ENCODE assay signal across 12 mouse cellular contexts in the genomic region with DNA sequence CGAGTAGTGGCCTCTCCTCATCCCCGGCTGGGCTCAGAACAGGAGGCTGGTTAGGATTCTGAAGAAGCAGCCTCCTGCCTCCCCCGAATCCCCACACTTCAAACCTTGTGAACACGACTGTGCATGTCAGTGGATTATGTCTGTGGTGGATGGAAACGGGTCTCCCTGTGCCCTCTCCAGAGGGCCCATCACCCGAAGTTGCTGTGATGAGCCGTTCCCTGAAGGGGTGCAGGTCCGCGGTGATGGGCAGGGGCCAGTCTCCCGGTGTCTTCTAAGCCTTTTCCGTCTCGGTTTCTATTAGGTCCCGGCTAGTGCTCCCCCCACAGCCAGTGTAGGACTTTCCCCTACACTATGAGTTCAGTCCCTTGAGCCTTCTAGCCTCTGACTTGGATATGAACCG. TPM values are rescaled to one million over a fixed set of nuclear protein-coding genes. Genes with fewer than 3 reads are reported as not detected.
DNase-seq lines count a peak whose midpoint lies in the region; ATAC-seq and TF ChIP-seq lines count a peak whose summit lies in the region.
"Had no signal": no experiment of that assay in that cellular context is flagged by ENCODE, and none has a peak within 500 bp of the region (broad histone marks: within the 10 kb centered on the region; RNA-seq: fewer than 3 reads in every experiment).

No protein-coding gene starts in this region.

- H3K9ac ChIP-seq in forebrain, embryonic 11.5 days (ENCODE audit: low read length) = no peak overlapping the region
- H3K9ac ChIP-seq in liver, embryonic 11.5 days (ENCODE audit: low read depth, low read length) = no peak overlapping the region
- 0 out of 2 replicates have a peak overlapping the region, but pooled peaks have one; percentile 31 for H3K9ac ChIP-seq in forebrain, embryonic 15.5 days (replicated peaks)
- no peak overlapping the region for H3K9ac ChIP-seq in midbrain, postnatal 0 days (replicated peaks; ENCODE audit: low read length, poor library complexity, severe bottlenecking)

- no peaks in the 10 kb centered on the region for H3K9me3 ChIP-seq in forebrain, embryonic 10.5 days
- H3K9me3 ChIP-seq in forebrain, embryonic 11.5 days (ENCODE audit: control insufficient read depth, low read length) = no peaks in the 10 kb centered on the region
- no peaks in the 10 kb centered on the region for H3K9me3 ChIP-seq in liver, embryonic 11.5 days (ENCODE audit: control insufficient read depth, low read length)
- H3K9me3 ChIP-seq in forebrain, embryonic 15.5 days = no peaks in the 10 kb centered on the region
- no peaks in the 10 kb centered on the region for H3K9me3 ChIP-seq in midbrain, postnatal 0 days (ENCODE audit: low read length)

- no peak for TF ChIP-seq CTCF in midbrain, postnatal 0 days (IDR thresholded peaks at IDR 0.05)

- peaks cover 44% of the 10 kb centered on the region for H3K36me3 ChIP-seq in forebrain, embryonic 10.5 days (replicated peaks)
- no peaks in the 10 kb centered on the region; the same call in 1 of the 2 replicates for H3K36me3 ChIP-seq in forebrain, embryonic 11.5 days (ENCODE audit: control insufficient read depth, insufficient read depth, low read length)
- H3K36me3 ChIP-seq in liver, embryonic 11.5 days (ENCODE audit: control insufficient read depth, insufficient read depth, low read length) = peaks cover 15% of the 10 kb centered on the region
- peaks cover 28% of the 10 kb centered on the region for H3K36me3 ChIP-seq in forebrain, embryonic 15.5 days
- H3K36me3 ChIP-seq in midbrain, postnatal 0 days (ENCODE audit: insufficient read depth, low read length) = peaks cover 34% of the 10 kb centered on the region

- no peak for ATAC-seq in forebrain, embryonic 11.5 days (replicated peaks; ENCODE audit: low FRiP score)
- ATAC-seq in liver, embryonic 11.5 days (replicated peaks; ENCODE audit: low FRiP score) = no peak
- no peak for ATAC-seq in forebrain, embryonic 15.5 days (replicated peaks)
- no peak for ATAC-seq in midbrain, postnatal 0 days (ENCODE audit: low FRiP score)

- H3K27ac ChIP-seq in forebrain, embryonic 10.5 days = no peak overlapping the region
- no peak overlapping the region for H3K27ac ChIP-seq in forebrain, embryonic 11.5 days (ENCODE audit: low read depth, low read length)
- H3K27ac ChIP-seq in liver, embryonic 11.5 days (ENCODE audit: low read depth, low read length) = no peak overlapping the region
- no peak overlapping the region for H3K27ac ChIP-seq in forebrain, embryonic 15.5 days (replicated peaks)
- H3K27ac ChIP-seq in midbrain, postnatal 0 days (ENCODE audit: low read depth, low read length) = no peak overlapping the region

- no peak for DNase-seq in forebrain, embryonic 10.5 days (ENCODE audit: extremely low spot score, low spot score)
- DNase-seq in forebrain, embryonic 11.5 days (ENCODE audit: low spot score) = no peak
- DNase-seq in liver, embryonic 11.5 days (ENCODE audit: low spot score) = no peak
- no peak for DNase-seq in liver
- no peak for DNase-seq in midbrain, postnatal 0 days (ENCODE audit: low spot score)
- no peak for DNase-seq in cerebellum, postnatal 36 days
- no peak for DNase-seq in embryo, embryonic 9.5 days (ENCODE audit: extremely low spot score)
- DNase-seq: gastrocnemius, postnatal 36 days; kidney, postnatal 4 days had no signal

- no peak overlapping the region for H3K4me2 ChIP-seq in forebrain, embryonic 11.5 days (ENCODE audit: low read depth, low read length, severe bottlenecking)
- H3K4me2 ChIP-seq in liver, embryonic 11.5 days = peak overlapping the region; percentile 96
- peak overlapping the region; percentile 88; the same call in 1 of the 2 replicates for H3K4me2 ChIP-seq in forebrain, embryonic 15.5 days (replicated peaks)
- peak overlapping the region; percentile 85 for H3K4me2 ChIP-seq in midbrain, postnatal 0 days (ENCODE audit: low read depth, low read length, poor library complexity, severe bottlenecking)

- peaks cover 37% of the 10 kb centered on the region for H3K27me3 ChIP-seq in forebrain, embryonic 10.5 days (ENCODE audit: poor library complexity, severe bottlenecking)
- peaks cover 18% of the 10 kb centered on the region for H3K27me3 ChIP-seq in forebrain, embryonic 11.5 days (ENCODE audit: control insufficient read depth, insufficient read depth, low read length)
- H3K27me3 ChIP-seq in liver, embryonic 11.5 days (replicated peaks; ENCODE audit: control insufficient read depth, insufficient read depth, low read length) = peaks cover 2% of the 10 kb centered on the region; the same call in 1 of the 2 replicates
- H3K27me3 ChIP-seq in forebrain, embryonic 15.5 days = peaks cover 19% of the 10 kb centered on the region
- no peaks in the 10 kb centered on the region for H3K27me3 ChIP-seq in midbrain, postnatal 0 days (ENCODE audit: insufficient read depth, low read length)

- peaks cover 42% of the 10 kb centered on the region for H3K4me1 ChIP-seq in forebrain, embryonic 10.5 days
- H3K4me1 ChIP-seq in forebrain, embryonic 11.5 days (replicated peaks; ENCODE audit: control insufficient read depth, insufficient read depth, low read length) = peaks cover 11% of the 10 kb centered on the region
- H3K4me1 ChIP-seq in liver, embryonic 11.5 days (replicated peaks; ENCODE audit: control insufficient read depth, insufficient read depth, low read length) = peaks cover 18% of the 10 kb centered on the region
- peaks cover 24% of the 10 kb centered on the region for H3K4me1 ChIP-seq in forebrain, embryonic 15.5 days
- 0 out of 2 replicates have a peak, but pooled peaks cover 8% of the 10 kb centered on the region for H3K4me1 ChIP-seq in midbrain, postnatal 0 days (ENCODE audit: insufficient read depth, low read length)

- 90% methylated on average over 14 of the region's 14 CpGs for WGBS in forebrain, embryonic 10.5 days
- 85% methylated on average over 14 of the region's 14 CpGs for WGBS in forebrain, embryonic 11.5 days
- 83% methylated on average over 14 of the region's 14 CpGs for WGBS in liver, embryonic 11.5 days
- WGBS in forebrain, embryonic 15.5 days = 86% methylated on average over 14 of the region's 14 CpGs
- 81% methylated on average over 14 of the region's 14 CpGs for WGBS in midbrain, postnatal 0 days

- H3K4me3 ChIP-seq in forebrain, embryonic 10.5 days = peak overlapping the region; percentile 89; the same call in 1 of the 2 replicates
- no peak overlapping the region for H3K4me3 ChIP-seq in forebrain, embryonic 11.5 days (ENCODE audit: low read depth, low read length)
- peak overlapping the region; percentile 88; the same call in 1 of the 2 replicates for H3K4me3 ChIP-seq in liver, embryonic 11.5 days (ENCODE audit: low read depth, low read length)
- no peak overlapping the region for H3K4me3 ChIP-seq in forebrain, embryonic 15.5 days
- no peak overlapping the region for H3K4me3 ChIP-seq in midbrain, postnatal 0 days (ENCODE audit: low read depth, low read length)

RNA-seq across cellular contexts. Expression of gene Icmt, which starts 1.8 kb away (rescaled TPM):
- polyA plus RNA-seq in forebrain, embryonic 10.5 days (2016; fragmentation: Nextera tagmentation; extraction: Ambion mirVana) = 23.3 and 26.1 TPM in 2 replicates
- 22.1 and 23.6 TPM in 2 replicates for polyA plus RNA-seq in forebrain, embryonic 11.5 days (2014; fragmentation: Nextera tagmentation; extraction: Ambion mirVana)
- polyA plus RNA-seq in liver, embryonic 11.5 days (2014; fragmentation: Nextera tagmentation; extraction: Ambion mirVana) = 20.6 and 21.1 TPM in 2 replicates
- polyA plus RNA-seq in forebrain, embryonic 15.5 days (2015; fragmentation: Nextera tagmentation; extraction: Ambion mirVana) = 17.6 and 18.6 TPM in 2 replicates
- 34.6 and 38.9 TPM in 2 replicates for total RNA-seq in midbrain, postnatal 0 days (2014; rRNA removed)
- 15.7 and 17.9 TPM in 2 replicates for polyA plus RNA-seq in midbrain, postnatal 0 days (2015; fragmentation: Nextera tagmentation; extraction: Ambion mirVana)

RNA-seq across cellular contexts. Expression of gene Hes3, which starts 7.4 kb away (rescaled TPM):
- 0.38 and 0.92 TPM in 2 replicates for polyA plus RNA-seq in forebrain, embryonic 10.5 days (2016; fragmentation: Nextera tagmentation; extraction: Ambion mirVana)
- 0.53 and 1.0 TPM in 2 replicates for polyA plus RNA-seq in forebrain, embryonic 11.5 days (2014; fragmentation: Nextera tagmentation; extraction: Ambion mirVana)
- not detected in 2 replicates for polyA plus RNA-seq in liver, embryonic 11.5 days (2014; fragmentation: Nextera tagmentation; extraction: Ambion mirVana)
- polyA plus RNA-seq in forebrain, embryonic 15.5 days (2015; fragmentation: Nextera tagmentation; extraction: Ambion mirVana) = 0.09 and 0.13 TPM in 2 replicates
- total RNA-seq in midbrain, postnatal 0 days (2014; rRNA removed) = not detected in 2 replicates
- 0.19 and 0.36 TPM in 2 replicates for polyA plus RNA-seq in midbrain, postnatal 0 days (2015; fragmentation: Nextera tagmentation; extraction: Ambion mirVana)
- total RNA-seq: gastrocnemius, postnatal 36 days; neutrophil, adult 5-6 weeks had no signal
- polyA plus RNA-seq: liver, embryonic 16.5 days had no signal

RNA-seq across cellular contexts. Expression of gene Rnf207, which starts 20.0 kb away (rescaled TPM):
- polyA plus RNA-seq in forebrain, embryonic 10.5 days (2016; fragmentation: Nextera tagmentation; extraction: Ambion mirVana) = 0.92 and 1.3 TPM in 2 replicates
- polyA plus RNA-seq in forebrain, embryonic 11.5 days (2014; fragmentation: Nextera tagmentation; extraction: Ambion mirVana) = 0.60 and 1.2 TPM in 2 replicates
- 0.53 and 0.97 TPM in 2 replicates for polyA plus RNA-seq in liver, embryonic 11.5 days (2014; fragmentation: Nextera tagmentation; extraction: Ambion mirVana)
- polyA plus RNA-seq in forebrain, embryonic 15.5 days (2015; fragmentation: Nextera tagmentation; extraction: Ambion mirVana) = 1.8 and 2.9 TPM in 2 replicates
- total RNA-seq in midbrain, postnatal 0 days (2014; rRNA removed) = 7.6 and 15.2 TPM in 2 replicates
- polyA plus RNA-seq in midbrain, postnatal 0 days (2015; fragmentation: Nextera tagmentation; extraction: Ambion mirVana) = 7.2 and 8.8 TPM in 2 replicates
- total RNA-seq: gastrocnemius, postnatal 36 days; neutrophil, adult 5-6 weeks had no signal
- polyA plus RNA-seq: liver, embryonic 16.5 days had no signal

RNA-seq across cellular contexts. Expression of gene Gpr153, which starts 24.8 kb away (rescaled TPM):
- 2.5 and 3.0 TPM in 2 replicates for polyA plus RNA-seq in forebrain, embryonic 10.5 days (2016; fragmentation: Nextera tagmentation; extraction: Ambion mirVana)
- polyA plus RNA-seq in forebrain, embryonic 11.5 days (2014; fragmentation: Nextera tagmentation; extraction: Ambion mirVana) = 6.1 and 6.6 TPM in 2 replicates
- polyA plus RNA-seq in liver, embryonic 11.5 days (2014; fragmentation: Nextera tagmentation; extraction: Ambion mirVana) = 1.9 and 2.2 TPM in 2 replicates
- 5.7 and 6.3 TPM in 2 replicates for polyA plus RNA-seq in forebrain, embryonic 15.5 days (2015; fragmentation: Nextera tagmentation; extraction: Ambion mirVana)
- 138 and 149 TPM in 2 replicates for total RNA-seq in midbrain, postnatal 0 days (2014; rRNA removed)
- 20.1 and 21.2 TPM in 2 replicates for polyA plus RNA-seq in midbrain, postnatal 0 days (2015; fragmentation: Nextera tagmentation; extraction: Ambion mirVana)

RNA-seq across cellular contexts. Expression of gene Rpl22, which starts 26.7 kb away (rescaled TPM):
- polyA plus RNA-seq in forebrain, embryonic 10.5 days (2016; fragmentation: Nextera tagmentation; extraction: Ambion mirVana) = 363 and 368 TPM in 2 replicates
- polyA plus RNA-seq in forebrain, embryonic 11.5 days (2014; fragmentation: Nextera tagmentation; extraction: Ambion mirVana) = 310 and 360 TPM in 2 replicates
- 546 and 596 TPM in 2 replicates for polyA plus RNA-seq in liver, embryonic 11.5 days (2014; fragmentation: Nextera tagmentation; extraction: Ambion mirVana)
- polyA plus RNA-seq in forebrain, embryonic 15.5 days (2015; fragmentation: Nextera tagmentation; extraction: Ambion mirVana) = 216 and 221 TPM in 2 replicates
- total RNA-seq in midbrain, postnatal 0 days (2014; rRNA removed) = 177 and 203 TPM in 2 replicates
- polyA plus RNA-seq in midbrain, postnatal 0 days (2015; fragmentation: Nextera tagmentation; extraction: Ambion mirVana) = 125 and 148 TPM in 2 replicates

Comparison
In these comparisons a context has a peak if more than half of its experiments do, and no peak if none do; other contexts are left out.
1. H3K4me3 ChIP-seq: peak in forebrain, embryonic 10.5 days (single experiment) and liver, embryonic 11.5 days (single experiment); none in forebrain, embryonic 11.5 days (single experiment), forebrain, embryonic 15.5 days (single experiment) and midbrain, postnatal 0 days (single experiment).